Mouse (Mus musculus) frontal cortex, postnatal 10 days (tissue): ENCODE measurements around the gene Eif3a.
A peak's percentile ranks its signal among the peaks of the same experiment; 100 is the strongest.

Source experiments
- DNase-seq, 2 experiments: peaks; one replicate each; pipeline ENCODE4 v3.0.0; 2022; ENCODE audit warnings: low spot score in 2 of 2, mixed read lengths in 1 of 2

The Eif3a gene

GRCm38 (mm10) chr19:60790551-60791161, at the start of gene Eif3a:
TSS of gene Eif3a (minus strand) at chr19:60790658.
- peak; percentile 90 to 94 for DNase-seq

GRCm38 (mm10) chr19:60837747-60838146, 47.3 kb upstream of the Eif3a start:
- peak; percentile 11 to 26 for DNase-seq

GRCm38 (mm10) chr19:60818677-60819076, 28.2 kb upstream of the Eif3a start:
- DNase-seq: no peak

GRCm38 (mm10) chr19:60813133-60813532, 22.7 kb upstream of the Eif3a start:
- DNase-seq: no peak

GRCm38 (mm10) chr19:60812036-60812389, 21.6 kb upstream of the Eif3a start:
- DNase-seq: no peak

- DNase-seq: peak; percentile 86 to 89
Observed at GRCm38 (mm10) chr19:60811098-60812035, 20.9 kb upstream of the Eif3a start, which contains the start of gene Fam45a. TSS of gene Fam45a (plus strand) at chr19:60811585.

- no peak for DNase-seq
Observed at GRCm38 (mm10) chr19:60809927-60810326, 19.5 kb upstream of the Eif3a start.

- no peak for DNase-seq
Observed at GRCm38 (mm10) chr19:60804903-60805302, 14.4 kb upstream of the Eif3a start.

- no peak for DNase-seq
Observed at GRCm38 (mm10) chr19:60799867-60800569, 9.6 kb upstream of the Eif3a start.

GRCm38 (mm10) chr19:60797415-60797814, 7.0 kb upstream of the Eif3a start:
- DNase-seq: no peak

- DNase-seq: no peak
Observed at GRCm38 (mm10) chr19:60795244-60795643, 4.8 kb upstream of the Eif3a start.

- DNase-seq: no peak
Observed at GRCm38 (mm10) chr19:60793170-60793707, 2.8 kb upstream of the Eif3a start.

GRCm38 (mm10) chr19:60791164-60791563, 706 bp upstream of the Eif3a start:
- no peak for DNase-seq

- peak; percentile 44 to 48 for DNase-seq
Observed at GRCm38 (mm10) chr19:60789919-60790506, 445 bp downstream of the Eif3a start.

GRCm38 (mm10) chr19:60789452-60789851, 1.0 kb downstream of the Eif3a start:
- no peak for DNase-seq

GRCm38 (mm10) chr19:60788214-60788960, 2.1 kb downstream of the Eif3a start:
- DNase-seq: no peak

- no peak for DNase-seq
Observed at GRCm38 (mm10) chr19:60787465-60788150, 2.9 kb downstream of the Eif3a start.

- DNase-seq: no peak
Observed at GRCm38 (mm10) chr19:60784712-60785111, 5.7 kb downstream of the Eif3a start.

GRCm38 (mm10) chr19:60782034-60782433, 8.4 kb downstream of the Eif3a start:
- no peak for DNase-seq

GRCm38 (mm10) chr19:60773366-60773765, 17.1 kb downstream of the Eif3a start:
- DNase-seq: no peak
